Mouse (Mus musculus) heart, adult 2 months (tissue): ENCODE data around the gene Vti1a.

Experiments used
- CTCF ChIP-seq: fragments of 200-600 bp; IDR thresholded peaks from 2 replicates; pipeline ENCODE4 v1.8.1; 2022; ENCODE audit warnings: antibody characterized with exemption, mild to moderate bottlenecking, moderate library complexity
- EP300 ChIP-seq: fragments of 200-500 bp; IDR thresholded peaks from 2 replicates; pipeline ENCODE4 v1.6.1; 2011; ENCODE audit warnings: low read depth, low read length, control low read depth; ENCODE audit not compliant: insufficient read depth
- POLR2A ChIP-seq: fragments of 200-500 bp; IDR thresholded peaks from 2 replicates; pipeline ENCODE4 v1.6.1; 2011; ENCODE audit warnings: mild to moderate bottlenecking, low read depth, low read length, control low read depth; ENCODE audit not compliant: insufficient read depth

DNA sequence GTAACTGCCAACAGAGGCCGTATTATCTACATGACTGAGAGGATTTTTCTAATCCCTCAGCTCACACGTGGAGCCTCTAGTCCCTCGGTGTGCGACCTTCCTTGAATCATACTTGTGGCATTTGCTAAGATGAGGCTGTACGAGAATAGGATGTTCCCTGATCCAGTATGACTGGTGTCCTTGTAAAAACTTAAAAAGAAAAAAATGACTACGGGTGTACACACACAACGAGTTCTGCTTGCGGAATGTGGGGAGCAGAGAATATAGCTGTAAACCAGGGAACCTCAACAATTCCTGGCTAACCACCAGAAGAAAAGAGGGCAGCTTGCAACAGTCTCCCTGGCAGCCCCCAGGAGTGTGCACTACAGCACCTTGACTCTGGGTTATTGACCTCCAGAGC, 300.8 kb downstream of the Vti1a start:
- TF ChIP-seq EP300 (no peak), CTCF (no peak), POLR2A (no peak)
